Mouse (Mus musculus): ENCODE measurements at regions not wholly inside any gene's neighbourhood (a gene's known extent, or its start where the extent isn't known, plus 50 kb on each side); places are given as distances from the start of the nearest gene placed in this dataset.

DNA sequence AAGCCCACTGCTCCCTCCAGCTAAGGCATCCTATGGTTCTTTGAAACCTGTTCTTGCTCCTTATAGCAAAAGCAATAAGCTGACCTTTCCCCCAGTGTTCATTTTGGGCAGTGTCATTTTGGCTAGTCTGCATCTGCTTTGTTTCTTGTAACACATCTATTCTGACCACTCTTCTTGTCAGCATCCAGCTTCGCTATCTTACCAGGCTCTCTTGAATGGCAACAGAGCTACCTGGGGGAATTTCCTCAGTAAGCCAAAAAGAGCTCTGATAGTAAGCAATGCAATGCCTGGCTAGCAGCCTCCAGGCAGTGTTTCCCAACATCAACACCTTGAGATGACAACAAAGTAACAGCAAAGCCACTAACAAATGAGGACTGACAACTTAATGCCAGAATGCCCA, 429.0 kb upstream of the Gulo start:
- H3K27me3 ChIP-seq (ENCODE audit: insufficient read depth, low read length) = no peaks in the 10 kb centered on the region
- no peaks in the 10 kb centered on the region for H3K4me1 ChIP-seq (ENCODE audit: insufficient read depth)
- no peak overlapping the region for H3K4me2 ChIP-seq
- ATAC-seq (ENCODE audit: insufficient read depth) = no peak
- H3K27ac ChIP-seq (ENCODE audit: low read depth) = no peak overlapping the region
- DNase-seq = no peak
- H3K4me3 ChIP-seq (ENCODE audit: low read depth, low read length) = no peak overlapping the region
- H3K9me3 ChIP-seq (ENCODE audit: low read depth, low read length) = no peaks in the 10 kb centered on the region
- no peaks in the 10 kb centered on the region for H3K36me3 ChIP-seq (ENCODE audit: insufficient read depth)
- WGBS = 90% methylated on average over 1 of the region's 1 CpGs
- H3K9ac ChIP-seq = no peak overlapping the region
- TF ChIP-seq CTCF (IDR thresholded peaks at IDR 0.05; ENCODE audit: low read depth) = no peak

DNA sequence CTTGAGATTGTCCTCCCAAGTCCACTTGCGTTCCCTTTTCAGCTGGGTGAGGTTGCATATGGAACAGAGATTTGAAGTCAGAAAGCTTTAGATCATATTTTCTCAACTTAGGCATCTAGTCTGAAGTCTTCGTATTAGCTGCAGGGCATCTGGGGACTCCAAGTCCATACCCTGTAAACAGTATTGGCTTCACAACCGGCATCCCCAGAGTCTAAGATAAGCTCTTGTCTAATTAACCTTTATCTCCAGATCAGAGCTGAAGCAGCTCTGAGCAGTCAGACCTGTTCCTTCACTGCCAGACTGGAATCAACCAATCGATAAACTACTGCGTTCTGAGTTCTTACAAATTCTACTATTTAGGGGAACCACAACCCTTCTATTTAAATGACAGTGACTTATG, 422.6 kb upstream of the Gulo start:
- Histone ChIP-seq H3K27ac (ENCODE audit: low read depth) (no peak overlapping the region), H3K4me1 (ENCODE audit: insufficient read depth) (no peaks in the 10 kb centered on the region), H3K4me2 (no peak overlapping the region), H3K9me3 (ENCODE audit: low read depth, low read length) (no peaks in the 10 kb centered on the region), H3K27me3 (ENCODE audit: insufficient read depth, low read length) (no peaks in the 10 kb centered on the region), H3K4me3 (ENCODE audit: low read depth, low read length) (no peak overlapping the region), H3K36me3 (ENCODE audit: insufficient read depth) (no peaks in the 10 kb centered on the region), H3K9ac (no peak overlapping the region)
- no peak for DNase-seq
- TF ChIP-seq CTCF (IDR thresholded peaks at IDR 0.05; ENCODE audit: low read depth) = no peak
- 70% methylated on average over 5 of the region's 5 CpGs for WGBS
- no peak for ATAC-seq (ENCODE audit: insufficient read depth)

DNA sequence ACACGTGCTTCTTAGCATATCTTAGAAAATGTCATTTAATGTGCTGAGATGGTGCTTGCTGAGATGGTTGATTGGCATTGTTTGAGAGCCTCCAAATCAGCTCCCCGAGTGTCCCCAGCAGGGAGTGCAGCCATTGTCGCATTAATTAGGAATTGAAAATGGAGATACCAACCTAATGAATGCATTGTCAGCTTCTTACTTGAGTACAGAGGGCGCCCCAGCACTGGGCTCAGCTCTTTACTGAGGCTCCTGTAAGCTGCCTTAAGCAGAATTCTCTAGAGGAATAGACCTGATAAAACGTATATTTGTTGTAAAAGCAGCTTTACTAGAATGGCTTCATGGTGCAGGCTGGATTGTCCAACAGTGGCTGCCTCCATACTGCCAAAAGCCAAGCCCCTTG, 415.1 kb upstream of the Gulo start:
- H3K9ac ChIP-seq = no peak overlapping the region
- H3K9me3 ChIP-seq (ENCODE audit: low read depth, low read length) = no peaks in the 10 kb centered on the region
- no peaks in the 10 kb centered on the region for H3K27me3 ChIP-seq (ENCODE audit: insufficient read depth, low read length)
- 22% methylated on average over 5 of the region's 5 CpGs for WGBS
- DNase-seq = peak; percentile 17
- TF ChIP-seq CTCF (IDR thresholded peaks at IDR 0.05; ENCODE audit: low read depth) = no peak
- ATAC-seq (ENCODE audit: insufficient read depth) = no peak
- H3K36me3 ChIP-seq (ENCODE audit: insufficient read depth) = no peaks in the 10 kb centered on the region
- H3K4me1 ChIP-seq (ENCODE audit: insufficient read depth) = no peaks in the 10 kb centered on the region
- no peak overlapping the region for H3K4me3 ChIP-seq (ENCODE audit: low read depth, low read length)
- H3K4me2 ChIP-seq = no peak overlapping the region
- no peak overlapping the region for H3K27ac ChIP-seq (ENCODE audit: low read depth)
